ENCODE assay signal across 8 mouse cellular contexts in genomic region chr17:24936259-24937237, GRCm38 (mm10). TPM values are rescaled to one million over a fixed set of nuclear protein-coding genes. Genes with fewer than 3 reads are reported as not detected.
DNase-seq lines count a peak whose midpoint lies in the region; ATAC-seq lines count a peak whose summit lies in the region.

Mapk8ip3 (minus strand) TSS chr17:24936977.

- peak within 1 kb of the TSS; percentile 67 for H3K4me2 ChIP-seq in hindbrain, embryonic 15.5 days

- WGBS in hindbrain, embryonic 15.5 days: under 1% methylated on average over 76 of the region's 78 CpGs

- DNase-seq in R1 (ENCODE audit: low read depth, low spot score): peak; percentile 93
- DNase-seq in cerebellum, postnatal 25 days: peak; percentile 96 to 98
- peak; percentile 95 to 96 for DNase-seq in frontal cortex, postnatal 36 days (ENCODE audit: low spot score in 2 of 2)
- DNase-seq in left cerebral cortex, adult 11 months (ENCODE audit: low spot score): peak; percentile 91
- peak; percentile 96 to 97 for DNase-seq in lung, postnatal 4 days
- peak; percentile 87 for DNase-seq in retina, postnatal 7 days (ENCODE audit: low read depth, low spot score)
- peak; percentile 91 for DNase-seq in urinary bladder, adult 2 months (ENCODE audit: low spot score)

- H3K9me3 ChIP-seq in hindbrain, embryonic 15.5 days: no peaks in the 10 kb centered on the region

- H3K27ac ChIP-seq in hindbrain, embryonic 15.5 days (replicated peaks): peak within 1 kb of the TSS; percentile 92

- peaks cover 40% of the 10 kb centered on the region for H3K4me1 ChIP-seq in hindbrain, embryonic 15.5 days (replicated peaks)

- ATAC-seq in hindbrain, embryonic 15.5 days (ENCODE audit: low FRiP score, low read depth): peak; percentile 98

- H3K27me3 ChIP-seq in hindbrain, embryonic 15.5 days: no peaks in the 10 kb centered on the region

- peak within 1 kb of the TSS; percentile 66 for H3K9ac ChIP-seq in hindbrain, embryonic 15.5 days

- 0 out of 2 replicates have a peak, but pooled peaks cover 4% of the 10 kb centered on the region for H3K36me3 ChIP-seq in hindbrain, embryonic 15.5 days

- H3K4me3 ChIP-seq in hindbrain, embryonic 15.5 days: peak within 1 kb of the TSS; percentile 67

RNA-seq across cellular contexts. Expression of gene Mapk8ip3, which starts in this region (rescaled TPM):
- 92.2 and 101 TPM in 2 replicates for polyA plus RNA-seq in hindbrain, embryonic 15.5 days (2015; fragmentation: Nextera tagmentation; extraction: Ambion mirVana)
- polyA plus RNA-seq in urinary bladder, adult 2 months (2012; rRNA removed): 86.0 and 88.1 TPM in 2 replicates

Comparison
In these comparisons a context has a peak if more than half of its experiments do, and no peak if none do; other contexts are left out.
1. Peak in every context shown above with its lines: DNase-seq, ATAC-seq, H3K4me3 ChIP-seq and H3K27ac ChIP-seq.